Mouse (Mus musculus) lung, adult 2 months (tissue): Measurements from ENCODE around the gene March2.

Experiments
- CTCF ChIP-seq: fragments of 200-500 bp; IDR thresholded peaks from 2 replicates; pipeline ENCODE4 v1.5.1; 2011; ENCODE audit warnings: mild to moderate bottlenecking, low read length, control low read depth; ENCODE audit not compliant: insufficient read depth
- POLR2A ChIP-seq: fragments of 200-500 bp; IDR thresholded peaks from 2 replicates; pipeline ENCODE4 v1.6.1; 2011; ENCODE audit warnings: low read depth, mild to moderate bottlenecking, control low read depth, low read length, borderline replicate concordance; ENCODE audit errors: extremely low read depth

GRCm38 (mm10) chr17:33766389-33766788, 47.9 kb upstream of the March2 start:
- TF ChIP-seq CTCF (no peak), POLR2A (no peak)
